Mouse (Mus musculus) megakaryocyte, adult 5-6 weeks (primary cell): ENCODE results near the gene Pdk2. TPM values are rescaled to one million over a fixed set of nuclear protein-coding genes. Genes with fewer than 3 reads are reported as not detected.

Source experiments
- ATAC-seq: 2 replicates; pipeline ENCODE4 v1.8.0; 2016; ENCODE audit warnings: mild to moderate bottlenecking, inconsistent platforms; ENCODE audit not compliant: poor library complexity, severe bottlenecking
- total RNA-seq, 2 experiments: library from RNA; stranded (forward) in 1 of 2; stranded (reverse) in 1 of 2; fragments of 153-499, 151-499 nt in 1 of 2; fragments of 221-1000, 200-1000 nt in 1 of 2; gene quantifications; 2 replicates each; pipeline versions ENCODE4 v1.2.3 to v1.2.4; 2015 to 2017

Gene Pdk2
- 4.5 and 6.3 TPM in 2 replicates for total RNA-seq (2015)
- total RNA-seq (2017) = 0.73 and 1.7 TPM in 2 replicates

- peak; percentile 97 for ATAC-seq
These were observed at the start of gene Pdk2 for GRCm38 (mm10) chr11:95041139-95041609. Gene Pdk2, minus strand, starts transcription at chr11:95041354.

- ATAC-seq = no peak
These were observed 48.0 kb upstream of the Pdk2 start for GRCm38 (mm10) chr11:95088857-95089779.

GRCm38 (mm10) chr11:95088286-95088685 lies 47.1 kb upstream of the Pdk2 start:
- ATAC-seq = no peak

- ATAC-seq = no peak
These were observed 46.4 kb upstream of the Pdk2 start for GRCm38 (mm10) chr11:95087301-95088228.

DNA sequence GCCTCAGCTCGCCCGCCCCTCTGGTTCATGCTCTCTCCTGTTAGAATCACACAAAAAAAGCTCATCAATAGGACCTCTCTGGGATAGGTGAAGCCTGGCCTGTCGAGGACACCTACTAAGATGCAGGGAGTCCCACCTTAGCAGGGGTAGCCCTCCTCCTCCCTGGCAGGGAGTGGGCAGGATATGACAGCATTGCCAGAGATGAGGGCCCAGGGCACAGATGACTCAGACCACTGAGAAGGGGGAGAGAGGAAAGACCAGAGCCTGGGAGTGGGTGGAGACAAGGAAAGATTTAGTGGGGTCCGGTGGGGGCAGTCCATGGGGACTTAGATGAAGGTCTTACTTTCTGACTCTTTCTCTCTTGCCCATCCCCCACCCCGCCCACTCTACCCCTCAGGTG lies 45.1 kb upstream of the Pdk2 start:
- no peak for ATAC-seq

- no peak for ATAC-seq
These were observed 44.6 kb upstream of the Pdk2 start for GRCm38 (mm10) chr11:95085710-95086109.

GRCm38 (mm10) chr11:95084811-95085382 lies 43.7 kb upstream of the Pdk2 start:
- ATAC-seq = no peak

DNA sequence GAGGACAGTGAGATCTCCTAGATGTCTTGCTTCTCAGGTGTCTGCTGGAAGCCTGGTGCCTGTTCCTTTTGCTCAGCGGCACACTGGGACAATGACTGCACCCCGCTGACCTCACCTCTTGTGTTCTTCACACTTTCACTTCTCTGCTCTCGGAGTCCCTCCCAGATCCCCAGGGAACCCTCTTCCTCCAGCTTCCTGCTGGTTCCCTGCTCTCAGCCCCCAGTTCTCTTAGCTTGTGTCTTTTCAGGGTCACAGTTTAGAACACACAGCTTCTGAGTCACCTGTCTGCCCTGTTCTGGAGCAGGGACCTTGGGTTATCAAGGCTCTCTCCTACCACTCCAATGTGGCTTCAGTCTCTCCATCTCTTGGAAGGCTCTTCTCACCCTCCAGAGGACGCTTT lies 43.0 kb upstream of the Pdk2 start:
- no peak for ATAC-seq

DNA sequence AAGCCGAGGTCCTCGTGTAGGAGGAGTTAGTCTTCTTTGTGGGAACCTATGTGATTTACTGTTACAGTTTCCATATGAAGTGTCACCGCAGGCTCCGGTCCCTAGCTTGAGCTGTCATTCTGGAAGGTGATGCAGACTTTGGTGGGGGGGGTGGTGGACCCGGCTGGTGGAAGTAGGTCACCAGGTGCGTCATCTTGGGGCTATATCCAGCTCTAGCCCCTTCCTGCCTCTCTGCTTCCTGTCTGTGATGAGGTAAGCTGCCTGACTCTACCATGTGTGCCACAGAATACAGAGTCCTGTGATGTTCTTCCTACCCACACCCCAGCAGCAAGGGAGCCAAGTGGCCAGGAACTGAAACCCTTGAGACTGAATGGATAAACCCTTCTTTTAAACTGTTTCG lies 41.7 kb upstream of the Pdk2 start:
- ATAC-seq = no peak

DNA sequence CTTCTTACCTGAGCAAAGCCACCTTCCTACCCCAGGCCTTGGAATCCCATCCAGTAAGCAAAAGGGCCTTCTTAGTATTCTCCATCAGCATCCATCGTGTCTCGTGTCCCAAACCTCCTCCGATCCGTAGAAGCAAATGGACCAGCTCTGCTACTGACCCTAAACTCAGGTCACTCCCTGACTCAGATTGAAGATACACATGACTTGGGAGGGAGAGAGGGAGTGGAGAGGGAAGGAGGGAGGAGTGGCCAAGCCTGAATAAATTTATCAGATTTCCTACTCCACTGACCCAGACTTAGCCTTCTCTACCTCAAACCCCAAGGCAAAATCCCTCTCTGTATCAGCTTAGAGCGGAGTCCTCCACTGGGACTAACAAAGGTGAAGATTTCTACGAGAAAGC lies 39.6 kb upstream of the Pdk2 start:
- no peak for ATAC-seq

GRCm38 (mm10) chr11:95079256-95079875 lies 38.2 kb upstream of the Pdk2 start:
- no peak for ATAC-seq

DNA sequence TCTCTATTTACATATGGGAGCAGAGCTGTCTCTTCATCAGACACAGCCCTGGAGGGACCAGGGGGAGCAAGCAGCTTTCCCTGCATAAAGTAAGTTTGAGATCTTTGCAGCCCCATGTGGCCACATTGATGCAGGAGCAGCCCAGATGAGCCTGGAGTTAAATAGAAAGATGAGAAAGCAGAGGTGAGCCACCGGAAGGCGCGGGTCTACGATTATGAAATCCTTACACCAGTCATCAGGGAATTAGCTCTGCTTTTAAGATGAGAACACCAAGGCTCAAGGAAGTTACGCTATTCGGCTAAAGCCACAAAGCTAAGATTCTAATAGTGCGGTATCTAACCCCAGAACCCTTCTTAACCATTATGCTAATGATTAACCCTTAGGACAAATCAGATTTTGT lies 36.8 kb upstream of the Pdk2 start:
- ATAC-seq = peak; percentile 52

DNA sequence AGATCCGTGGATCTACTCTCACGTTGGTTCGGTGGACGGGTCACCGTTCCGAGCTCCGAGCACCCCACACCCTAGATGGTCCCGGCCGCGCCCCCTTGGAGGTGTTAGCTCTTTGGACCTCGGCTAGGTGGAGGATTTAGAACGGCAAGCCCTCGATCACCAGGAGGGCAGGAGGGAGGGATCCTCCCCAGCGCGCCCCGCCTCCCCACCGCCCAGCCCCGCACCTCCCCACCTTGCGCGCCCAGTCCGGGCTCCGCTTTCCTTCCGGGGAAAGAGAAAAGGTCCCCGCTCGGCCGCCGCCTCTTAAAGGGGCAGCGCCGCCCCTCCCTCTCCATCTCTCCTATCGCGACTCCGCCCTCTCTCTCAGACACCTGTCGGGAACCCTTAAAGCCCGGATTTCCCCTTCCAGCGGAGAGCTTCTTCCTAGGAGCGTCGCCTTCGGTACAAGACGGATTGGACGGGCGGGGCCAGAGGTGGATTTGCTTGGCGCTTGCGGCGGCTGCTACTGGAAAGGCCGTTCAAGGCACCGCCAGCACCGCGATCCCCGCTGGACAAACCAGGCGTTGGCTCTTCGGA lies 35.5 kb upstream of the Pdk2 start, which contains the start of gene Itga3:
TSS of gene Itga3 (minus strand) at position 266 of the 576 bp plus-strand sequence.
- ATAC-seq = no peak

- ATAC-seq = 0 out of 2 replicates have a peak, but pooled peaks have one; percentile 31
These were observed 34.9 kb upstream of the Pdk2 start for GRCm38 (mm10) chr11:95076041-95076535.

- no peak for ATAC-seq
These were observed 34.3 kb upstream of the Pdk2 start for GRCm38 (mm10) chr11:95075197-95076040.

GRCm38 (mm10) chr11:95074694-95075093 lies 33.5 kb upstream of the Pdk2 start:
- ATAC-seq = no peak

- no peak for ATAC-seq
These were observed 32.7 kb upstream of the Pdk2 start for GRCm38 (mm10) chr11:95073835-95074234.

GRCm38 (mm10) chr11:95072804-95073203 lies 31.6 kb upstream of the Pdk2 start:
- no peak for ATAC-seq

GRCm38 (mm10) chr11:95072136-95072535 lies 31.0 kb upstream of the Pdk2 start:
- no peak for ATAC-seq
